11 mouse cellular contexts compared by ENCODE assay signal in the genomic region with DNA sequence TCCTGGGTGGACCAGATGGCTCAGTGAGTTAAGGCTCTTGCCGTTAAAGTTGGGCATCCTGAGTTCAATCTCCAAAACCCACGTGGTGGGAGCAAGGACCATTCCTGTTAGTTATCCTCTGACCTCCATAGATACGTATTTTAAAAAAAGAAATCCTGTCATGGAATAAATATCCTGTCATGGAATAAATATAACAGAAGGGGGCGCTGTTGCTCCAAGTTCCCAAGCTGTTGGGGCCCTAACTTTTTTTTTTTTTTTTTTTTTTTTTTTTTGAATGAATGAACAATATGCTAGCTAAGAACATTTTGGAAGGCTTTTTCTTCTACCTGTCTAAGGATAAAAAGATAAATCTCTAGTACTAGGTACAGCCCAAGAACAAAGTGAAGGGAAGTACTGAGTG. TPM values are rescaled to one million over a fixed set of nuclear protein-coding genes. Genes with fewer than 3 reads are reported as not detected.
A peak's percentile ranks its signal among the peaks of the same experiment; 100 is the strongest.
DNase-seq lines count a peak whose midpoint lies in the region; ATAC-seq and TF ChIP-seq lines count a peak whose summit lies in the region.
"Had no signal": no experiment of that assay in that cellular context is flagged by ENCODE, and none has a peak within 500 bp of the region (broad histone marks: within the 10 kb centered on the region; RNA-seq: fewer than 3 reads in every experiment).

No protein-coding gene starts in this region.

- H3K27me3 ChIP-seq in liver, adult 2 months (ENCODE audit: control insufficient read depth, insufficient read depth, low read length) = no peaks in the 10 kb centered on the region
- H3K27me3 ChIP-seq: limb, embryonic 13.5 days; Patski had no signal

- 6% methylated on average over 4 of the region's 4 CpGs for WGBS in liver, adult 2 months

- no peak overlapping the region for H3K9ac ChIP-seq in liver, adult 2 months (ENCODE audit: low read depth, low read length)
- H3K9ac ChIP-seq: limb, embryonic 13.5 days had no signal

- H3K4me1 ChIP-seq in liver, adult 2 months (ENCODE audit: control insufficient read depth, insufficient read depth, low read length) = peaks cover 2% of the 10 kb centered on the region; the same call in 1 of the 2 replicates

- H3K4me3 ChIP-seq in liver, adult 2 months (ENCODE audit: insufficient read depth, low read depth, low read length) = no peak overlapping the region
- H3K4me3 ChIP-seq: limb, embryonic 13.5 days had no signal

- ATAC-seq in megakaryocyte progenitor cell, adult 5-6 weeks (replicated peaks; ENCODE audit: poor library complexity) = peak; percentile 64
- ATAC-seq: Patski had no signal

- no peak for TF ChIP-seq POLR2A in liver, adult 2 months (IDR thresholded peaks at IDR 0.05; ENCODE audit: extremely low read depth, insufficient read depth, low read length)

- H3K36me3 ChIP-seq in liver, adult 2 months (ENCODE audit: control insufficient read depth, insufficient read depth, low read length) = no peaks in the 10 kb centered on the region
- H3K36me3 ChIP-seq: limb, embryonic 13.5 days had no signal

- peak; percentile 54 to 62 for DNase-seq in cerebellum, postnatal 14 days
- DNase-seq in cerebellum, adult 11-12 months = no peak
- no peak for DNase-seq in liver, adult 2 months (ENCODE audit: extremely low read depth, low read depth, low spot score)
- DNase-seq in liver = no peak
- DNase-seq in brain, adult 2 months (ENCODE audit: low read depth, low spot score) = peak; percentile 62
- no peak for DNase-seq in thymus, postnatal 36 days
- no peak for DNase-seq in gastrocnemius, postnatal 10 days

- peak; percentile 28 for TF ChIP-seq CTCF in liver, adult 2 months (IDR thresholded peaks at IDR 0.05; ENCODE audit: low read depth, low read length)

- H3K27ac ChIP-seq in liver, adult 2 months (replicated peaks; ENCODE audit: insufficient read depth, low read depth, low read length) = no peak overlapping the region
- H3K27ac ChIP-seq: limb, embryonic 13.5 days had no signal

- H3K79me2 ChIP-seq in liver, adult 2 months (ENCODE audit: control insufficient read depth, insufficient read depth, low read length) = no peaks in the 10 kb centered on the region

RNA-seq across cellular contexts. Expression of gene Chsy1, which starts 7.4 kb away (rescaled TPM):
- 3.4 and 3.9 TPM in 2 replicates for total RNA-seq in liver, adult 2 months (2014; rRNA removed)
- polyA plus RNA-seq in liver, adult 2 months (2012; rRNA removed) = 1.3 TPM in 2 replicates
- 37.9 and 38.3 TPM in 2 replicates for total RNA-seq in megakaryocyte progenitor cell, adult 5-6 weeks (2015)
- 62.1 and 68.0 TPM in 2 replicates for total RNA-seq in megakaryocyte progenitor cell, adult 5-6 weeks (2017)
- total RNA-seq in gastrocnemius, postnatal 10 days (2021) = 10 to 100 TPM; 12.1 to 19.0 TPM

RNA-seq across cellular contexts. Expression of gene Selenos, which starts 22.4 kb away (rescaled TPM):
- 68.9 and 94.2 TPM in 2 replicates for total RNA-seq in liver, adult 2 months (2014; rRNA removed)
- polyA plus RNA-seq in liver, adult 2 months (2012; rRNA removed) = 140 and 164 TPM in 2 replicates
- 161 and 177 TPM in 2 replicates for total RNA-seq in megakaryocyte progenitor cell, adult 5-6 weeks (2015)
- total RNA-seq in megakaryocyte progenitor cell, adult 5-6 weeks (2017) = 126 and 144 TPM in 2 replicates
- 10 to 100 TPM; 31.4 to 31.7 TPM for total RNA-seq in gastrocnemius, postnatal 10 days (2021)

RNA-seq across cellular contexts. Expression of gene Snrpa1, which starts 43.1 kb away (rescaled TPM):
- total RNA-seq in liver, adult 2 months (2014; rRNA removed) = 15.4 and 18.9 TPM in 2 replicates
- polyA plus RNA-seq in liver, adult 2 months (2012; rRNA removed) = 9.1 and 9.8 TPM in 2 replicates
- 118 and 130 TPM in 2 replicates for total RNA-seq in megakaryocyte progenitor cell, adult 5-6 weeks (2015)
- 108 and 134 TPM in 2 replicates for total RNA-seq in megakaryocyte progenitor cell, adult 5-6 weeks (2017)
- 10 to 100 TPM; 26.0 to 26.6 TPM for total RNA-seq in gastrocnemius, postnatal 10 days (2021)

RNA-seq across cellular contexts. Expression of gene Gm45213, which starts 58.5 kb away (rescaled TPM):
- total RNA-seq in liver, adult 2 months (2014; rRNA removed) = not detected in 2 replicates
- not detected in 2 replicates for polyA plus RNA-seq in liver, adult 2 months (2012; rRNA removed)
- not detected in 2 replicates for total RNA-seq in megakaryocyte progenitor cell, adult 5-6 weeks (2015)
- total RNA-seq in megakaryocyte progenitor cell, adult 5-6 weeks (2017) = not detected in 2 replicates
- not detected for total RNA-seq in gastrocnemius, postnatal 10 days (2021)
- polyA plus RNA-seq: limb, embryonic 13.5 days; Patski; spleen, adult 2 months had no signal

Comparison
In these comparisons a context has a peak if more than half of its experiments do, and no peak if none do; other contexts are left out.
1. DNase-seq: peak in cerebellum, postnatal 14 days (2 of 2) and brain, adult 2 months (single experiment); none in cerebellum, adult 11-12 months (single experiment), liver, adult 2 months (single experiment), liver (single experiment), thymus, postnatal 36 days (0 of 2) and gastrocnemius, postnatal 10 days (single experiment).